ENCODE assay signal across 18 mouse cellular contexts in genomic region chr1:105002179-105002578, GRCm38 (mm10).
DNase-seq lines count a peak whose midpoint lies in the region; ATAC-seq and TF ChIP-seq lines count a peak whose summit lies in the region.
"Had no signal": no experiment of that assay in that cellular context is flagged by ENCODE, and none has a peak within 500 bp of the region (broad histone marks: within the 10 kb centered on the region; RNA-seq: fewer than 3 reads in every experiment).

No protein-coding gene starts in this region.

- no peak overlapping the region for H3K9ac ChIP-seq in hindbrain, embryonic 16.5 days (ENCODE audit: low read depth, low read length)
- H3K9ac ChIP-seq: embryonic facial prominence, embryonic 12.5 days; heart, embryonic 12.5 days; liver, embryonic 15.5 days; stomach, embryonic 15.5 days had no signal

- DNase-seq in embryo, embryonic 10.5 days (ENCODE audit: low spot score), result peak; percentile 8
- no peak for DNase-seq in embryo, embryonic 11 days
- no peak for DNase-seq in layer of hippocampus, adult 2 months (ENCODE audit: low spot score in 2 of 2)
- DNase-seq in layer of hippocampus, adult 8-10 months (ENCODE audit: low spot score in 2 of 2), result no peak
- DNase-seq in cerebellum, adult 9-10 months, result peak; percentile 97
- DNase-seq in spleen, postnatal 10 days (ENCODE audit: low spot score in 2 of 2), result no peak
- DNase-seq in heart, postnatal 25 days (ENCODE audit: low spot score), result no peak
- DNase-seq: heart, postnatal 4 days; kidney, adult 11 months had no signal

- ATAC-seq in hindbrain, embryonic 16.5 days, result peak; percentile 86
- ATAC-seq: CD4-positive, CD25-positive, alpha-beta regulatory T cell, adult 4 months; lung, postnatal 0 days had no signal

- no peaks in the 10 kb centered on the region for H3K9me3 ChIP-seq in hindbrain, embryonic 16.5 days (ENCODE audit: control insufficient read depth, low read length)
- H3K9me3 ChIP-seq: embryonic facial prominence, embryonic 12.5 days; heart, embryonic 12.5 days; liver, embryonic 15.5 days; stomach, embryonic 15.5 days had no signal

- intact Hi-C loops in heart, postnatal 25 days (cut with DNase I), result no loop called here

- H3K27ac ChIP-seq in layer of hippocampus, adult 2 months, result no peak overlapping the region
- H3K27ac ChIP-seq in hindbrain, embryonic 16.5 days (ENCODE audit: low read depth, low read length), result no peak overlapping the region
- H3K27ac ChIP-seq: embryonic facial prominence, embryonic 12.5 days; kidney, postnatal 0 days; liver, embryonic 15.5 days; stomach, embryonic 15.5 days had no signal

- 53% methylated on average over 1 of the region's 1 CpGs for WGBS in hindbrain, embryonic 16.5 days

- H3K4me2 ChIP-seq in hindbrain, embryonic 16.5 days (ENCODE audit: low read length), result no peak overlapping the region
- H3K4me2 ChIP-seq: embryonic facial prominence, embryonic 12.5 days; heart, embryonic 12.5 days; liver, embryonic 15.5 days; stomach, embryonic 15.5 days had no signal

- no peak overlapping the region for H3K4me3 ChIP-seq in layer of hippocampus, adult 2 months
- H3K4me3 ChIP-seq in hindbrain, embryonic 16.5 days (ENCODE audit: low read length), result no peak overlapping the region
- H3K4me3 ChIP-seq: embryonic facial prominence, embryonic 12.5 days; heart, embryonic 12.5 days; liver, embryonic 15.5 days; stomach, embryonic 15.5 days had no signal

- no peaks in the 10 kb centered on the region for H3K36me3 ChIP-seq in hindbrain, embryonic 16.5 days (ENCODE audit: control insufficient read depth, insufficient read depth, low read length)
- H3K36me3 ChIP-seq: embryonic facial prominence, embryonic 12.5 days; G1E; heart, embryonic 12.5 days; liver, embryonic 15.5 days; stomach, embryonic 15.5 days had no signal

- peak; percentile 27; the same call in 1 of the 2 replicates for TF ChIP-seq CTCF in layer of hippocampus, adult 2 months (conservative IDR thresholded peaks at IDR 0.05)

- H3K27me3 ChIP-seq in hindbrain, embryonic 16.5 days (replicated peaks; ENCODE audit: control insufficient read depth, insufficient read depth, low read length), result no peaks in the 10 kb centered on the region
- H3K27me3 ChIP-seq: embryonic facial prominence, embryonic 12.5 days; heart, embryonic 12.5 days; liver, embryonic 15.5 days; stomach, embryonic 15.5 days had no signal

- no peaks in the 10 kb centered on the region for H3K4me1 ChIP-seq in hindbrain, embryonic 16.5 days (ENCODE audit: control insufficient read depth, insufficient read depth, low read depth, low read length)
- H3K4me1 ChIP-seq: embryonic facial prominence, embryonic 12.5 days; heart, embryonic 12.5 days; liver, embryonic 15.5 days; stomach, embryonic 15.5 days had no signal

Comparison
In these comparisons a context has a peak if more than half of its experiments do, and no peak if none do; other contexts are left out.
1. DNase-seq: peak in embryo, embryonic 10.5 days (single experiment) and cerebellum, adult 9-10 months (single experiment); none in embryo, embryonic 11 days (single experiment), layer of hippocampus, adult 2 months (0 of 2), layer of hippocampus, adult 8-10 months (0 of 2), spleen, postnatal 10 days (0 of 2) and heart, postnatal 25 days (single experiment).